Mouse (Mus musculus) limb, embryonic 10.5 days (tissue): ENCODE measurements around the gene Pusl1. TPM values are rescaled to one million over a fixed set of nuclear protein-coding genes. Genes with fewer than 3 reads are reported as not detected.

Source experiments
- DNase-seq: peaks from one replicate; pipeline ENCODE4 v3.0.0-alpha.2; 2017; ENCODE audit warnings: low spot score
- H3K27ac ChIP-seq: fragments of 300-500 bp; sonication (generic); 2 replicates; pipeline ENCODE4 v1.5.1; 2016; ENCODE audit warnings: mild to moderate bottlenecking
- H3K27me3 ChIP-seq: fragments of 300-500 bp; sonication (generic); 2 replicates; pipeline ENCODE4 v1.6.1; 2016; ENCODE audit warnings: low read depth, mild to moderate bottlenecking; ENCODE audit not compliant: poor library complexity, severe bottlenecking
- H3K36me3 ChIP-seq: fragments of 300-500 bp; sonication (generic); 2 replicates; pipeline ENCODE4 v1.6.1; 2016; ENCODE audit warnings: mild to moderate bottlenecking, moderate library complexity
- H3K4me1 ChIP-seq: fragments of 300-500 bp; sonication (generic); 2 replicates; pipeline ENCODE4 v1.6.1; 2016
- H3K4me3 ChIP-seq: fragments of 300-500 bp; sonication (generic); 2 replicates; pipeline ENCODE4 v1.5.1; 2016; ENCODE audit warnings: mild to moderate bottlenecking, moderate library complexity
- H3K9me3 ChIP-seq: fragments of 300-500 bp; sonication (generic); replicated peaks from 2 replicates; pipeline ENCODE4 v1.6.1; 2016; ENCODE audit warnings: mild to moderate bottlenecking
- whole genome bisulfite sequencing: fragments of 180-500 bp; shearing (Covaris S2); methylation state at CpG from one replicate; pipeline ENCODE4 v1.1.7; 2016; 5-methylcytosine and 5-hydroxymethylcytosine counted together
- polyA plus RNA-seq: library from polyadenylated mRNA; unstranded; fragments of >200 nt; fragmentation: Nextera tagmentation; extraction: Ambion mirVana; gene quantifications from 2 replicates; pipeline ENCODE4 v1.2.1, GENCODE M21; 2016

Pusl1 gene
- polyA plus RNA-seq: 52.4 and 55.5 TPM in 2 replicates

GRCm38 (mm10) chr4:155891551-155892001 lies at the start of gene Pusl1, which contains the start of gene Acap3:
Gene Pusl1 (minus strand): TSS chr4:155891781.
Gene Acap3 (plus strand): TSS chr4:155891822.
- H3K4me1 ChIP-seq: peaks cover 38% of the 10 kb centered on the region
- DNase-seq: peak; percentile 98
- peaks cover 45% of the 10 kb centered on the region for H3K36me3 ChIP-seq
- WGBS: under 1% methylated on average over 52 of the region's 52 CpGs
- H3K4me3 ChIP-seq: peak within 1 kb of the TSS; percentile 92
- H3K27me3 ChIP-seq: no peaks in the 10 kb centered on the region
- H3K27ac ChIP-seq: peak within 1 kb of the TSS; percentile 93
- H3K9me3 ChIP-seq: no peaks in the 10 kb centered on the region

DNA sequence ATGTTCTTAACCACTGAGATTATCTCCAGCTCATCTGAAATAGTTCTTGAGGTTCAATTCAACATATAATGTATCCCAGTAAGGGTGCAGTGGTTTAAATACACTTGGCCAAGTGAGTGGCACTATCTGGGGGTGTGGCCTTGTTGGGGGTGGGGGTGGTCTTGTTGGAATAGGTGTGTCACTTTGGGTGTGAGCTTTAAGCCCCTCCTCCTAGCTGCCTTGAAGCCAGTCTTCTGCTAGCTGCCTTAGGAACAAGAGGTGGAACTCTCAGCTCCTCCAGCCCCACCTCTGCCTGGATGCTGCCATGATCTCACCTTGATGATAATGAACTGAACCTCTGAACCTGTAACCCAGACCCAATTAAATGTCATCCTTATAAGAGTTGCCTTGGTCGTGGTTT lies 40.5 kb upstream of the Pusl1 start:
- 75% methylated on average over 1 of the region's 1 CpGs for WGBS
- H3K4me3 ChIP-seq: no peak overlapping the region
- 0 out of 2 replicates have a peak, but pooled peaks cover 5% of the 10 kb centered on the region for H3K4me1 ChIP-seq
- no peak for DNase-seq
- no peaks in the 10 kb centered on the region for H3K36me3 ChIP-seq
- no peaks in the 10 kb centered on the region for H3K9me3 ChIP-seq
- no peak overlapping the region for H3K27ac ChIP-seq
- no peaks in the 10 kb centered on the region for H3K27me3 ChIP-seq

DNA sequence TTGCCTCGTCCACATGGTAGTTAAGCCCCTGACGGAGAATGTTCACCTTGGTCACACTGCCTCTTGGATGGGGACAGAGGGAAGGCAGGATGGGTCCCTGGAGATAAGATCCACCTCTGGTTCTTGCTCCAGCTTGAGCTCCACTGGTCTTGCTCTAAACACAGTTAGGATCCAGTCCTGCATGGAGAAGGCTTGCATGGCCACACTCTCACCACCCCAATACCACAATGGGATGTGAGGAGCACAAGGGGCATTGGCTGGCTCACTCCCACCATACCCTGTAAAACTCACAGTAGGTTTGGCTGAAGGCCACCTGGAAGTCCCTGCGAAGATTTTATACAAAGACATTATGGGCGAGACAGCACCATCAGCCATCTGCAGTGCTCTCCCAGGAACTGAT lies 17.2 kb upstream of the Pusl1 start:
- H3K9me3 ChIP-seq: no peaks in the 10 kb centered on the region
- 94% methylated on average over 4 of the region's 4 CpGs for WGBS
- no peak overlapping the region for H3K27ac ChIP-seq
- H3K4me3 ChIP-seq: no peak overlapping the region
- H3K4me1 ChIP-seq: no peaks in the 10 kb centered on the region
- DNase-seq: no peak
- peaks cover 28% of the 10 kb centered on the region for H3K36me3 ChIP-seq
- no peaks in the 10 kb centered on the region for H3K27me3 ChIP-seq

DNA sequence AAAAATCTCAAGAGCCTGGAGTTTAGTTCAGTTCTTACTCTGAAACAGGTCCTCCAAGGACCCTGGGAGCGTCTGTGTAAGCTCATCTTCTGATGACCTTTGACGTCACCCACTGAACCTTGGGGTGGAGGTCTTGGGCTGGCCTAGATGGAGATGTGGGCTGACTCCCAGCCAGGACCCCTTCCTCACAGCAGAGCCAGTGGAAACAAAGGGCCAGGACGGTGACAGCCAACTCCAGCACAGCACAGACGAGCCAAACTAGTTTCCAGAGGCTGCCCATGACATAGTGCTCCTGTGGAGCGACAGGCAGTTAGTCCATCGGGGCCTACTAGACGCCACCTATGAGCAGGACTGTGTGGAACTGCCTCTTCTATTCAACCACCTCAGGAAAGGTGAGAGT lies 16.7 kb upstream of the Pusl1 start:
- no peak overlapping the region for H3K4me3 ChIP-seq
- WGBS: 79% methylated on average over 7 of the region's 7 CpGs
- no peak for DNase-seq
- no peak overlapping the region for H3K27ac ChIP-seq
- H3K27me3 ChIP-seq: no peaks in the 10 kb centered on the region
- no peaks in the 10 kb centered on the region for H3K9me3 ChIP-seq
- H3K36me3 ChIP-seq: peaks cover 33% of the 10 kb centered on the region
- H3K4me1 ChIP-seq: no peaks in the 10 kb centered on the region

DNA sequence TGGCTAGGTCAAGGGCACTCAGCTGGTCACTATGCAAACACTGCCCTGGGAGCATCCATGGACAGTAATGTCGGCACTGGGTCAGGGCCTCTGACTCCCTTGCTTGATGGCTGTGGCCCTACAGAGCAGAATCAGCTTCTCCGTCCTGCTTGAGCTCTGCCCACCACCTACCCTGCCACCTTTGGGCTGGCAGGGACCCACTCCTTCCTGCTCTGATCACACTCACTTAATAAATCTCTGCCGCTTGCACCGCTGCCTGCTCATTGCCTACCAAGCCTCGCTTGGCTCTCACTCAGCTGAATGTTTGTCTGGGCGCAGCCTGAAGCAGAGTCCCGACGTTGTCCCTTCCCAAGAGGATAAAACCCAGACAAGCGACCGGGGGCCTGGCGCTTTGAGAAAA lies 15.4 kb upstream of the Pusl1 start:
- Histone ChIP-seq H3K4me3 (no peak overlapping the region), H3K4me1 (no peaks in the 10 kb centered on the region), H3K27ac (no peak overlapping the region), H3K9me3 (no peaks in the 10 kb centered on the region), H3K36me3 (peaks cover 45% of the 10 kb centered on the region), H3K27me3 (no peaks in the 10 kb centered on the region)
- no peak for DNase-seq
- 81% methylated on average over 11 of the region's 11 CpGs for WGBS

GRCm38 (mm10) chr4:155906125-155906524 lies 14.5 kb upstream of the Pusl1 start:
- no peak for DNase-seq
- peaks cover 54% of the 10 kb centered on the region for H3K36me3 ChIP-seq

GRCm38 (mm10) chr4:155905634-155906033 lies 14.1 kb upstream of the Pusl1 start:
- no peak for DNase-seq
- H3K9me3 ChIP-seq: no peaks in the 10 kb centered on the region

More at GRCm38 (mm10) chr4:155906125-155906524, 14.5 kb upstream of the Pusl1 start:
- H3K4me3 ChIP-seq: no peak overlapping the region
- no peaks in the 10 kb centered on the region for H3K9me3 ChIP-seq
- no peak overlapping the region for H3K27ac ChIP-seq
- H3K27me3 ChIP-seq: no peaks in the 10 kb centered on the region
- 85% methylated on average over 9 of the region's 9 CpGs for WGBS
- H3K4me1 ChIP-seq: no peaks in the 10 kb centered on the region

GRCm38 (mm10) chr4:155904318-155905102 lies 12.9 kb upstream of the Pusl1 start:
- peak; percentile 31 for DNase-seq

More at GRCm38 (mm10) chr4:155905634-155906033, 14.1 kb upstream of the Pusl1 start:
- Histone ChIP-seq H3K4me1 (no peaks in the 10 kb centered on the region), H3K27ac (no peak overlapping the region), H3K4me3 (no peak overlapping the region), H3K27me3 (no peaks in the 10 kb centered on the region), H3K36me3 (peaks cover 59% of the 10 kb centered on the region)
- 90% methylated on average over 13 of the region's 13 CpGs for WGBS

GRCm38 (mm10) chr4:155903246-155903645 lies 11.7 kb upstream of the Pusl1 start:
- H3K4me3 ChIP-seq: no peak overlapping the region
- H3K27ac ChIP-seq: no peak overlapping the region
- no peaks in the 10 kb centered on the region for H3K4me1 ChIP-seq
- H3K36me3 ChIP-seq: peaks cover 83% of the 10 kb centered on the region
- no peaks in the 10 kb centered on the region for H3K9me3 ChIP-seq
- DNase-seq: peak; percentile 26
- 94% methylated on average over 13 of the region's 13 CpGs for WGBS
- H3K27me3 ChIP-seq: no peaks in the 10 kb centered on the region

More at GRCm38 (mm10) chr4:155904318-155905102, 12.9 kb upstream of the Pusl1 start:
- no peak overlapping the region for H3K4me3 ChIP-seq
- H3K9me3 ChIP-seq: no peaks in the 10 kb centered on the region
- no peaks in the 10 kb centered on the region for H3K27me3 ChIP-seq
- no peaks in the 10 kb centered on the region for H3K4me1 ChIP-seq
- no peak overlapping the region for H3K27ac ChIP-seq
- peaks cover 70% of the 10 kb centered on the region for H3K36me3 ChIP-seq
- 88% methylated on average over 13 of the region's 13 CpGs for WGBS

DNA sequence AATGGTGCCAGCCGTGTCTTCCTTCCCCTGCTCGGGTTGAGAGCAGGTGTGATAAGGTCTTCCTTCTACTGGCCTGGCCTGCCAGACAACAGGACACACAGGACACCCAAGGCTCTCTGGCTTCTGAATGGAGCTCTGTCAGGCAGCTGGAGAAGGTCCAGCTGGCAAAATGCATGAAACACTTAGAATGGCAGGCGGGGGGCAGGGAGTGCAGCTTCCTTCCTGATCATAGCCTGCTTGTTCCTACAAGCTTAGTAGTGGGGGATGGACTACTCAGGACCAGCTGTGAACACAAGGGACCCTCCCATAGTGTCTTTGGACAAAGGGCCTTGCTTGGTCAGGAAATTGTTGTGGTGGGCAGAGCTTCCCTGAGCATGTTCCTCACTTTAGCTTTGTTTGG lies 9.6 kb upstream of the Pusl1 start:
- Histone ChIP-seq H3K4me1 (no peaks in the 10 kb centered on the region), H3K27ac (no peak overlapping the region), H3K27me3 (no peaks in the 10 kb centered on the region), H3K9me3 (no peaks in the 10 kb centered on the region), H3K4me3 (no peak overlapping the region), H3K36me3 (peaks cover 93% of the 10 kb centered on the region)
- peak; percentile 14 for DNase-seq
- WGBS: 83% methylated on average over 3 of the region's 3 CpGs

DNA sequence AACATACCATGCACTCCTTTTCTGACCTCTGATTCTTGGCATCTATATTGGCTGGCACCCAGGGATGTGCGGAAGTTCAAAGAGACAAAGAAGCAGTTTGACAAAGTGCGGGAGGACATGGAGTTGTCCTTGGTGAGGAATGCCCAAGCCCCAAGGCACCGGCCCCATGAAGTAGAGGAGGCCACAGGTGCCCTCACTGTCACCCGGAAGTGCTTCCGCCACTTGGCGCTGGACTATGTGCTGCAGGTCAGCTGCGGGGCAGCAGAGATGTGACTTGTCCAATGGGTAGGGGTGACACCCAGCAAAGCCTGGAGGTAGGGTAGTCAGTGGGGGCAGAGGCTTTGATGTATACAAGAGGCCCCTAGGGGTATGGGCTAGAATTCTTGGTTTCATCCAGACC lies 7.8 kb upstream of the Pusl1 start:
- H3K27ac ChIP-seq: no peak overlapping the region
- DNase-seq: peak; percentile 26
- peaks cover 80% of the 10 kb centered on the region for H3K36me3 ChIP-seq
- peaks cover 3% of the 10 kb centered on the region for H3K4me1 ChIP-seq
- H3K4me3 ChIP-seq: no peak overlapping the region
- no peaks in the 10 kb centered on the region for H3K27me3 ChIP-seq
- no peaks in the 10 kb centered on the region for H3K9me3 ChIP-seq
- 92% methylated on average over 7 of the region's 7 CpGs for WGBS

GRCm38 (mm10) chr4:155898318-155898717 lies 6.7 kb upstream of the Pusl1 start:
- Histone ChIP-seq H3K4me3 (no peak overlapping the region), H3K9me3 (no peaks in the 10 kb centered on the region), H3K4me1 (peaks cover 12% of the 10 kb centered on the region), H3K36me3 (peaks cover 69% of the 10 kb centered on the region), H3K27me3 (no peaks in the 10 kb centered on the region), H3K27ac (no peak overlapping the region)
- DNase-seq: no peak
- WGBS: 94% methylated on average over 2 of the region's 2 CpGs

- peaks cover 25% of the 10 kb centered on the region for H3K4me1 ChIP-seq
- H3K36me3 ChIP-seq: peaks cover 51% of the 10 kb centered on the region
- H3K27ac ChIP-seq: no peak overlapping the region
- H3K27me3 ChIP-seq: no peaks in the 10 kb centered on the region
- DNase-seq: no peak
- WGBS: 97% methylated on average over 12 of the region's 12 CpGs
- H3K9me3 ChIP-seq: no peaks in the 10 kb centered on the region
- H3K4me3 ChIP-seq: no peak overlapping the region
Measured at GRCm38 (mm10) chr4:155896461-155896860, 4.9 kb upstream of the Pusl1 start.
